Mouse (Mus musculus): ENCODE data around the gene Crk.

- TF ChIP-seq POLR2A (IDR thresholded peaks at IDR 0.05; ENCODE audit: borderline replicate concordance, control insufficient read depth, low read depth, low read length) (no peak), CTCF (IDR thresholded peaks at IDR 0.05; ENCODE audit: control insufficient read depth, insufficient read depth, low read length) (no peak)
Measured at GRCm38 (mm10) chr11:75644684-75645083, 34.4 kb upstream of the Crk start.

Measured in bone marrow, adult 2 months (tissue).